Mouse (Mus musculus) hindlimb bud, embryonic 11.5 days (tissue): ENCODE data around the gene Gldn.

Experiments
- DNase-seq: peaks from one replicate; pipeline ENCODE4 v3.0.0-alpha.2; 2012; ENCODE audit warnings: low read depth, low spot score; ENCODE audit errors: extremely low spot score

The Gldn gene

GRCm38 (mm10) chr9:54286331-54286987, at the start of gene Gldn:
Gldn (plus strand) TSS chr9:54286486.
- no peak for DNase-seq

DNA sequence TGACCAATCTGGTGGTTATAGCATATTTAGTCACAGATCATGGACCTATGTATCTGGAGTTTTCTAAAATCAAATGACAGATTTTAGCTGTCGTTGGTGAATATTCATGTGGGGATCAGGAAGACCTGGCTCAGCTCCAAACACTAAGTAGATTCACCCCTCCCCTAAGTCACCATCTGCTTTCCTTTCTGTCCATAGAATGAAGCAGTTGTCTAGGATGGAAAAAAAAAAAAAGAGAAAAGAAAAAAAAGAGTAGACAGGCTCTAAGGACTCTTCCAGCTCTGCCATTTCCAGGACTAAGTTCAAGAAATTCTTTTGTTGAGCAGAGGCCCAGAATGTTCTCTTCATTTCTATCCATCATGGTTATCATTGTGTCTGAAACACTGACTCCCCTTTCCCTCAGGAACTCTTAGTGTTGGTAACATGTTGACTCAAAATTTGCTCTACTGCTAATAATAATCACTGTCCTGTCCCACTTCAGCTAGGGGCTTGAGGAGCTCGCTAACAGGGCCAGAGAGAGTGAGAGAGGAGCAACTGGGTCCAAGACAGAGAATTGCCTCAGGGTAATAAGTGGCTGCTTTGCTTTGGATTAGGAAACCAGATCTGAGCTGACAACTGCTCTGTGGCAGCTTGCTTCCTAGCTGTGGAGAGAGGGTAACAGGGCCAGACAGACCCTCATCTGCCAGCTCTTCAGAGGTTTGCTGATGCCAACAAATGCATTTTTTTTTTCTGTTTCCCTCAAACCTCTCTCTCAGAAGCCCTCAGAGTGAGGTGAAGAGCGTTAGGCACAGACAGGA, 41.2 kb upstream of the Gldn start:
- no peak for DNase-seq

DNA sequence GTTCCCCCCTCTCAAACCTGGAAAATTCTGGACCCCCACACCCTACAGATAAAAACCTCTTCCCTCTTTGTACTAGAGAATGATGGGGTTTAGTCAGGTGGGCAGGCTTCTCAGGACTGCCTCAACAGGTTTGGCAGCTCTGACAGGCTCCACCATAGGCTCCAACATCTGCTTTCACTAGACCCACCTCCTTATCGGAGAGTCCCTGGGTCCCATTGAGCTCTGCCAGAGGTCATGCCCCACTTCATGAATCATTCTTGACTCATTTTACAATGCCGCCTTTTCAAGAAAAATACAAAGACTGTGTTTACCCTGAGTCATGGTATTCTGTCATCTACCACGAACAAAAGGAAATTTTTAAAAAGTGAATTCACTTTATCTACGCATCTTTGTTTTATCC, 21.5 kb upstream of the Gldn start:
- no peak for DNase-seq

GRCm38 (mm10) chr9:54268010-54268409, 18.3 kb upstream of the Gldn start, which contains the start of gene Cyp19a1:
Cyp19a1 (minus strand) TSS chr9:54268110.
- no peak for DNase-seq

- DNase-seq = no peak
Measured at GRCm38 (mm10) chr9:54269987-54270386, 16.3 kb upstream of the Gldn start.

- no peak for DNase-seq
Measured at GRCm38 (mm10) chr9:54270889-54271288, 15.4 kb upstream of the Gldn start.

DNA sequence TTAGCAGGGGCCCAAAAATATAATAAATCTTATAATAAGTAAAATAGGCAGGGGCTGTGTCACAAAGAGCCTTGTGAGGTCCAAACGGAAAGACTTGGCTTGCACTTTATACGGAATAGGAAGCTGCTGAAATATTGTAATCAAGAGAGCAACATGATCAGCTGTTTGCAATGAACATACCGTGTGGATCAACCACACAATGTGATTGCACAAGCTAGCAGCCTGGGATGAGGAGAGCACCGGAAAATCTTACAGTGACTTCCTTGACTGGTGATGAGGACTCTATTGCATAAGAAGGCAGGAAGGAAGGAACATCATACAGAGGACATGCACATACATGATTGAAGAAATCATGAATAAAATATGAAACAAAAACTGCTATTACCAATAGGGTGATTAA, 11.0 kb upstream of the Gldn start:
- no peak for DNase-seq

DNA sequence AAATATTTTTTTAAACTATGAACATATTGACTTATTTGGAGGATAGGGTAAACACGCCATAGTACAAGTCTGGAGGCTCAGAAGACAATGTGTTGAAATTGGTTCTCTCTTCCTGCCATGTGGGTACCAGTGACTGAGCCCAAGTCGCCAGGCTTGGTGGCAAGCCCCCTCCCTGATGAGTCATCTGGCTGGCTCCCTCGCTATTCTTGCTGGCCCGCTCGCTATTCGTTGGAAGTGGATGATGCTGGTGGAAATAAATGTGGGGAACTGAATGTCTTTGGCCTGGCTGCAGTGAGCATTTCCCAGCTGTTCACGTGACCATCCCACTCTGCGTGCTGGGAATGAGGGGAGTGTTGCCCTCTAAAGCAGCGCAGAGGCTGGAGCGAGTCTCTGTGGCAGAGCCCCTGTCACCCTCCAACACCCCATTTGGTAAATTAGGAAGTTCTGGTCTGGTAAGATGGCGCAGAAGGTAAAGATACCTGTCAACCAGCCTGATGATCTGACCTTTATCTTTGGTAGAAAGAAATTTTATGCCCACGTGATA, 7.2 kb upstream of the Gldn start:
- no peak for DNase-seq

GRCm38 (mm10) chr9:54287804-54288203, 1.5 kb downstream of the Gldn start:
- DNase-seq = no peak

GRCm38 (mm10) chr9:54299389-54299788, 13.1 kb downstream of the Gldn start:
- no peak for DNase-seq

- DNase-seq = no peak
Measured at GRCm38 (mm10) chr9:54299792-54300191, 13.5 kb downstream of the Gldn start.

DNA sequence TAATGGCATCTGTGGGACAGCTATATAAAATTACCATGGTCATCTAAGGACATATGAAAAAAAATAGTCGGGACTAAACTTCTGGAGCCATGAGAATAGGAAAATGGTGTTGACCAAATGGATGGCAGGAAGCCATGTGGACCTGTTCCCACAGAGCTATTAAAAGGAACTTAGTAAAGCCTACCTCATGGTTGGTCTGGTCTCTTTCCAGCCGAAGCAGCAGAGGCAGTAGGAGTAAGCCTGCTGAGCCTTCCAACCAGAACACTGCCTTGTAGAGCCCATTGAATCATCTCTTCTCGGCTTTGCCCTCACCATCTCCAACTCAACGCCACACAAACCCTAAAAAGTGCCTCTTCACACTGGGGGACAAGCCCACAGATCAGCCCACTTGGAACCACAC, 15.0 kb downstream of the Gldn start:
- no peak for DNase-seq

DNA sequence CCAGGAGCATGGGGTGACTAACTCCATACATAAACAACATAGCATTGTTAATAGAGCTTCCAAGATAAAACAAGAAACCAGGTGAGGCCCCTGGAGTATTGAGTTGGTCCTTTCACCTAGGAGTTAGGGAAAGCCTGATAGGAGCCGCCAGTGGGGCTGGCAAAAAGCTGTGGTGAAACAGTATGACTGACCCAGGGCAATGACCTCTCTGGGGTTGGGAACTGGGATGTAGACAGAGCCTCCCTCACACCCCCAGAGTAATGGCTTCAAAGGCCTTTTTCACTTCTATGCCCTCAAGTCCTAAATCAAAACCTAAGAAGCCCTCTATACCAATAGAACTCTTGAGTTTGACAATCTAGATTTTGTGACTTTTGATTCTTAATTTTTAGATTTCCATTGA, 21.9 kb downstream of the Gldn start:
- no peak for DNase-seq

DNA sequence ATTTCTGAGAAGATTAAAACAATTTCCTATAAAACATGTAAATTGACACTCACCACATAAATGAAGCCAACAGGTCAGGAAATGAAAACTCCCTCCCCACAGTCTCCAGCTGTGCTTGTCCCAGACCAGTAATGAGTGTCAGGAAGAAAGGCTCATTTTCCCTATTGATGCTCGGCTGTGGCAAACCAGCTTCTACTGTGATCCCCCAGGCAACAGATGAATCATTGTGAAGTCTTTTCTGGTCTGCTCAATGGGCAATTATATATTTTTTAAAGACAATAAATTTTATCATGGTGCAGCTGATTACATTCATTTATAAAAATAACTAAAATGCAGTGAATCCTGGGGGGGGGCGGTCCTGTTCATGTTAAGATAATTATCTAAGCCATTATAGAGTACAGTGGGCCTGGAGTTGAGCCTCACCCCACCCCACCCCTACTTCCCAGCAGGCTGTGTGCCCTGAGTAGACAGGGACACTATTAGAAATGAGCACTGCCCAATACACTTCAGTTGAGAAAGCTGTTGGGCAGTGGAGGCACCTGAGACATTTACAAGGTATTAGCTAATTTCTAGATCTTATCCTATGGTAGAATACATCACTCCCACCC, 22.6 kb downstream of the Gldn start:
- no peak for DNase-seq

GRCm38 (mm10) chr9:54316363-54316762, 30.1 kb downstream of the Gldn start:
- DNase-seq = no peak

- no peak for DNase-seq
Measured at GRCm38 (mm10) chr9:54323456-54323855, 37.2 kb downstream of the Gldn start.

DNA sequence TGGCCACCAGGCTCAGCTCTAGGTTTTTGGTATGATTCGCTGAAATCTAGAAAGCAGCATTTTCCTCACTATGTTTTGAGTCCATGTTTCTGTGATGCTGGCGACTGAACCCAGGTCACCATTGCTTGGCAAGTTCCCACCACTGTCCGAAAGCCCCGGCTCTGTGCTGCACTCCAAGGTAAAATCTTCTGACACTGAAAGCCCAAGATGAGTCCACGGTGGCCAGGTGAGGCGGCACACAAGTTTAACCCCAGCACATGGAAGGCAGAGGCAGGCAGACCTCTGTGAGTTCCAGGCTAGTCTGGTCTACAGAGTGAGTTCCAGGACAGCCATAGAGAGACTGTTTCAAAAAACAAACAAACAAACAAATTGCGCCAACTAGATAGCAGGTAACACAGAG, 42.9 kb downstream of the Gldn start:
- DNase-seq = no peak

DNA sequence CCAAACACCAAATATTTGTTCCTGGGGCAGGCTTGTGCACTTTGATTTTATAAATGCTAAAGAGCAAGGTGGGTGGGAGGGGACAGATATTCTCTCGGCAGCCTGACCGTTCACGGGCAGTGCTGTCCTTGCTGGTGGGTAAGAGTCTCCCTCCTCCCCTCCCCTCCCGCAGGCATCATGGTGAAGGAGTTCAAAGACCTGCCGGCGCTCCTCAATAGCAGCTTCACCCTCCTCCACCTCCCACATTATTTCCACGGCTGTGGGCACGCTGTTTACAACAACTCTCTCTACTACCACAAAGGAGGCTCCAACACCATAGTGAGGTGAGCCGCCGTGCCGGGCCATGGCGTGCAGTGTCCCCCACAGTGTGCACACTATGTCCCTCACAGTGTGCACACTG, 49.3 kb downstream of the Gldn start:
- DNase-seq = no peak

DNA sequence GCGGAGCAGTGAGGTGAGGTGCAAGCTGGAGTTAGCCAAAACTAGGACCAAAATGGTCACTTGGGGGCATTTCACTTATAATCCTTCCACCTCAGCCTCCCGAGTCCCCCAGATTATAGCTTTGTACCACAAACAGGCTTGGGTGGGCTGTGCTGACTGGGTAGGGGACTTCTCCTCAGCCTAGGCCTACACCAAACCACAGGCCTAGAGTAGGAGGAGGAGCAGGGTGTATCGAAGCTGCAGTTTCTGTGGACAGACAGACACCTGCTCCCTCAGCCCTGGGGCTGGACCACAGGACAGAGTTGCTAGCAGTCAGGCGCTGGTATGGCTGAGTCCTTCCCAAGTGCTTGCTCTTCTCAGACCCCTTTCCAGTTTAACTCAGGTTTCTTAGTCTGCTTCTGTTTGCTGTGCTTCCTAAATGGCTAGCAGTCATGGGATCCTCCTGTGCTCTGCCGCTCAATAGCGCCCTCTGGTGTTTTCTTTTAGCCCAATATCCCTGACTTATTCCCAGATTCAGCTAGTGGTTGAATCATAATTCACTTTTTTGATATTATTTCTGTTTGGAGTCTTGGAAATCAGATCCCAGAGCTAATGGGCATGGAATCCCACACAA, 50.4 kb downstream of the Gldn start:
- DNase-seq = peak; percentile 77

- no peak for DNase-seq
Measured at GRCm38 (mm10) chr9:54342026-54342425, 55.7 kb downstream of the Gldn start.

DNA sequence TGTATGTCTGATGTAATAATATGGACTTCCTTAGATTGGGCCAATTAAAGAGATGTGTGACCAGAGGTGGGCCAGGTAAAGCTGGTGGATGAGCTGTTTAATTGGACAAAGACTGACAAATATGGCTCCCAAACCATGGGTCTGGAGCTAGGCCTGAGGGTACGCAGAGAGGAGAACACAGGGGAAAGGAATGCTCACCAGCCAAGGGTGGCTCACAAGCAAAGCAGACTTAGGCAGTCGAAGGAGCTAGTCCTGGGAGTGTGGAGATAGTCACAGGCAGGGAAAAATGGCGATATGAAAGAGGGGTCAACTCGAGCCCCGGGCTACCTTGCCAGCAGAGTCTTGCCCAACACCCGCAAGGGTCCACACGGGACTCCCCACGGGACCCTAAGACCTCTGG, 70.5 kb downstream of the Gldn start:
- no peak for DNase-seq
